Mouse (Mus musculus) MEL (cell line): ENCODE measurements around the gene Tpcn2. TPM values are rescaled to one million over a fixed set of nuclear protein-coding genes. Genes with fewer than 3 reads are reported as not detected.

Source experiments
- DNase-seq: peaks from one replicate; pipeline ENCODE4 v3.0.0; 2011; ENCODE audit warnings: low read depth, low spot score
- H3K27ac ChIP-seq: 2 replicates; pipeline ENCODE4 v1.5.1; 2012; ENCODE audit warnings: low read depth, mild to moderate bottlenecking, control low read depth, low read length, moderate library complexity; ENCODE audit not compliant: control insufficient read depth
- H3K27me3 ChIP-seq, 2 experiments: fragments of 150-350 bp in 1 of 2; sonication (generic) in 1 of 2; 2 replicates each; pipeline ENCODE4 v1.6.1; 2012; ENCODE audit warnings: low read length in 2 of 2, mild to moderate bottlenecking in 2 of 2, improper control_type of control experiment in 1 of 2, moderate library complexity in 1 of 2; ENCODE audit not compliant: insufficient read depth in 2 of 2, control insufficient read depth in 1 of 2
- H3K36me3 ChIP-seq, 2 experiments: 2 replicates each; pipeline ENCODE4 v1.6.1; 2012 to 2014; ENCODE audit warnings: low read length in 2 of 2, improper control_type of control experiment in 1 of 2, inconsistent platforms in 1 of 2, mild to moderate bottlenecking in 1 of 2; ENCODE audit not compliant: insufficient read depth in 2 of 2, control insufficient read depth in 1 of 2
- H3K4me1 ChIP-seq, 2 experiments: fragments of 150-350 bp in 1 of 2; sonication (generic) in 1 of 2; 2 replicates each; pipeline ENCODE4 v1.6.1; 2012; ENCODE audit warnings: low read length in 2 of 2, improper control_type of control experiment in 1 of 2, mild to moderate bottlenecking in 1 of 2; ENCODE audit not compliant: insufficient read depth in 2 of 2, control insufficient read depth in 1 of 2
- H3K4me3 ChIP-seq, 2 experiments: fragments of 150-350 bp in 1 of 2; sonication (generic) in 1 of 2; 2 replicates each; pipeline ENCODE4 v1.5.1; 2012; ENCODE audit warnings: low read depth in 2 of 2, low read length in 2 of 2, mild to moderate bottlenecking in 2 of 2, moderate library complexity in 2 of 2, control low read depth in 1 of 2, improper control_type of control experiment in 1 of 2; ENCODE audit not compliant: control insufficient read depth in 1 of 2, insufficient read depth in 1 of 2
- H3K79me2 ChIP-seq: 2 replicates; pipeline ENCODE4 v1.6.1; 2012; ENCODE audit warnings: mild to moderate bottlenecking, low read length, moderate library complexity; ENCODE audit not compliant: control insufficient read depth, poor library complexity, insufficient read depth
- H3K9ac ChIP-seq: 2 replicates; pipeline ENCODE4 v1.6.1; 2012; ENCODE audit warnings: low read depth, mild to moderate bottlenecking, control low read depth, low read length, moderate library complexity; ENCODE audit not compliant: control insufficient read depth, poor library complexity, severe bottlenecking
- H3K9me3 ChIP-seq: fragments of 150-350 bp; sonication (generic); replicated peaks from 2 replicates; pipeline ENCODE4 v1.6.1; 2012; ENCODE audit warnings: mild to moderate bottlenecking, low read length, improper control_type of control experiment, moderate library complexity; ENCODE audit not compliant: insufficient read depth
- CHD1 ChIP-seq: IDR thresholded peaks from 2 replicates; pipeline ENCODE4 v1.6.1; 2012; ENCODE audit warnings: low read depth, mild to moderate bottlenecking, inconsistent platforms, low read length, improper control_type of control experiment
- CHD2 ChIP-seq: IDR thresholded peaks from 2 replicates; pipeline ENCODE4 v1.6.1; 2011; ENCODE audit warnings: low read length, improper control_type of control experiment
- E2F4 ChIP-seq: IDR thresholded peaks from 2 replicates; pipeline ENCODE4 v1.6.1; 2011; ENCODE audit warnings: low read depth, low read length, improper control_type of control experiment, borderline replicate concordance
- ELF1 ChIP-seq: IDR thresholded peaks from 2 replicates; pipeline ENCODE4 v1.6.1; 2014; ENCODE audit warnings: low read depth, mild to moderate bottlenecking, inconsistent platforms, low read length, improper control_type of control experiment, moderate library complexity
- EP300 ChIP-seq, 2 experiments: IDR thresholded peaks; 2 replicates each; pipeline ENCODE4 v1.6.1; 2011; ENCODE audit warnings: improper control_type of control experiment in 2 of 2, low read length in 2 of 2, low read depth in 1 of 2, mild to moderate bottlenecking in 1 of 2
- GABPA ChIP-seq: IDR thresholded peaks from 2 replicates; pipeline ENCODE4 v1.6.1; 2012; ENCODE audit warnings: low read depth, mild to moderate bottlenecking, inconsistent platforms, low read length, improper control_type of control experiment, moderate library complexity
- GATA1 ChIP-seq: IDR thresholded peaks from 2 replicates; pipeline ENCODE4 v1.6.1; 2011; ENCODE audit warnings: low read depth, low read length, improper control_type of control experiment
- JUND ChIP-seq: IDR thresholded peaks from 2 replicates; pipeline ENCODE4 v1.6.1; 2011; ENCODE audit warnings: low read depth, mild to moderate bottlenecking, improper control_type of control experiment, low read length
- KAT2A ChIP-seq: conservative IDR thresholded peaks from 2 replicates; pipeline ENCODE4 v1.6.1; 2012; ENCODE audit warnings: low read depth, low read length, improper control_type of control experiment, inconsistent platforms
- MAX ChIP-seq: IDR thresholded peaks from 2 replicates; pipeline ENCODE4 v1.6.1; 2011; ENCODE audit warnings: low read length, improper control_type of control experiment
- MAZ ChIP-seq: IDR thresholded peaks from 2 replicates; pipeline ENCODE4 v1.6.1; 2012; ENCODE audit warnings: low read depth, mild to moderate bottlenecking, inconsistent platforms, low read length, improper control_type of control experiment
- MEF2A ChIP-seq: IDR thresholded peaks from 2 replicates; pipeline ENCODE4 v1.6.1; 2014; ENCODE audit warnings: low read depth, mild to moderate bottlenecking, inconsistent platforms, low read length, improper control_type of control experiment; ENCODE audit not compliant: poor library complexity, insufficient replicate concordance, severe bottlenecking; ENCODE audit errors: extremely low read depth
- MYB ChIP-seq: IDR thresholded peaks from 2 replicates; pipeline ENCODE4 v1.6.1; 2011; ENCODE audit warnings: mild to moderate bottlenecking, low read depth, low read length, improper control_type of control experiment
- MYC ChIP-seq: IDR thresholded peaks from 2 replicates; pipeline ENCODE4 v1.6.1; 2011; ENCODE audit warnings: low read depth, mild to moderate bottlenecking, low read length, improper control_type of control experiment, moderate library complexity
- NRF1 ChIP-seq: IDR thresholded peaks from 2 replicates; pipeline ENCODE4 v1.6.1; 2014; ENCODE audit warnings: low read depth, mild to moderate bottlenecking, inconsistent platforms, low read length, improper control_type of control experiment, moderate library complexity; ENCODE audit not compliant: poor library complexity, insufficient read depth, severe bottlenecking
- POLR2AphosphoS2 ChIP-seq: IDR thresholded peaks from 2 replicates; pipeline ENCODE4 v1.6.1; 2011; ENCODE audit warnings: low read length, improper control_type of control experiment
- POLR2AphosphoS5 ChIP-seq: IDR thresholded peaks from 2 replicates; pipeline ENCODE4 v1.6.1; 2012; ENCODE audit warnings: low read depth, borderline replicate concordance, mild to moderate bottlenecking, inconsistent platforms, low read length, moderate library complexity, mixed read lengths
- RCOR1 ChIP-seq: IDR thresholded peaks from 2 replicates; pipeline ENCODE4 v1.6.1; 2012; ENCODE audit warnings: low read depth, mild to moderate bottlenecking, inconsistent platforms, low read length, improper control_type of control experiment
- SMC3 ChIP-seq: IDR thresholded peaks from 2 replicates; pipeline ENCODE4 v1.6.1; 2011; ENCODE audit warnings: low read depth, low read length, improper control_type of control experiment
- TAL1 ChIP-seq: IDR thresholded peaks from 2 replicates; pipeline ENCODE4 v1.6.1; 2012; ENCODE audit warnings: mild to moderate bottlenecking, inconsistent platforms, low read length, moderate library complexity, mixed read lengths
- TBP ChIP-seq: IDR thresholded peaks from 2 replicates; pipeline ENCODE4 v1.8.0; 2011; ENCODE audit warnings: low read depth, low read length, improper control_type of control experiment
- TCF12 ChIP-seq: IDR thresholded peaks from 2 replicates; pipeline ENCODE4 v1.6.1; 2014; ENCODE audit warnings: low read depth, mild to moderate bottlenecking, inconsistent platforms, low read length, improper control_type of control experiment, moderate library complexity
- USF2 ChIP-seq, 2 experiments: IDR thresholded peaks; 2 replicates each; pipeline ENCODE4 v1.6.1; 2011 to 2012; ENCODE audit warnings: improper control_type of control experiment in 2 of 2, low read length in 2 of 2, borderline replicate concordance in 1 of 2, inconsistent platforms in 1 of 2, low read depth in 1 of 2, mild to moderate bottlenecking in 1 of 2; ENCODE audit not compliant: insufficient read depth in 1 of 2
- ZC3H11A ChIP-seq: IDR thresholded peaks from 2 replicates; pipeline ENCODE4 v1.6.1; 2012; ENCODE audit warnings: low read depth, mild to moderate bottlenecking, inconsistent platforms, low read length, improper control_type of control experiment
- ZKSCAN1 ChIP-seq: IDR thresholded peaks from 2 replicates; pipeline ENCODE4 v1.6.1; 2012; ENCODE audit warnings: low read depth, mild to moderate bottlenecking, inconsistent platforms, low read length, improper control_type of control experiment, moderate library complexity
- ZNF384 ChIP-seq: IDR thresholded peaks from 2 replicates; pipeline ENCODE4 v1.6.1; 2012; ENCODE audit warnings: low read depth, mild to moderate bottlenecking, inconsistent platforms, low read length, improper control_type of control experiment
- polyA plus RNA-seq, 2 experiments: library from polyadenylated mRNA; stranded (reverse) in 1 of 2; unstranded in 1 of 2; fragments of >175 nt in 1 of 2; fragments of >200 nt in 1 of 2; gene quantifications; 2 replicates each; pipeline versions ENCODE4 v1.2.1 to v1.2.4; 2012; ENCODE audit warnings: low replicate concordance in 2 of 2, low read depth in 1 of 2; ENCODE audit not compliant: insufficient read length in 2 of 2, insufficient read depth in 1 of 2, missing spikeins in 1 of 2
- total RNA-seq: library from RNA; depleted of rRNA; stranded (reverse); fragments of 300-350 nt; gene quantifications from 2 replicates; pipeline ENCODE4 v1.2.3, GENCODE M21; 2012

Gene Tpcn2
- total and polyA plus RNA-seq, 3 experiments, result 6.4 to 10.3 TPM; not detected in 1

GRCm38 (mm10) chr7:145330641-145331040 is 46.8 kb upstream of the Tpcn2 start:
- no peak for DNase-seq
- TF ChIP-seq TCF12 (no peak), TAL1 (no peak), TBP (no peak), ZKSCAN1 (no peak), NRF1 (no peak), POLR2AphosphoS5 (no peak), MYB (no peak), MAX (no peak), CHD2 (no peak), MEF2A (no peak), USF2 (IDR thresholded peaks at IDR 0.05; ENCODE audit: borderline replicate concordance in 1 of 2, insufficient read depth in 1 of 2, low read depth in 1 of 2, low read length in 2 of 2) (no peak), KAT2A (no peak), EP300 (IDR thresholded peaks at IDR 0.05; ENCODE audit: low read depth in 1 of 2, low read length in 2 of 2) (no peak), MYC (no peak), CHD1 (no peak), POLR2AphosphoS2 (no peak), ELF1 (no peak), RCOR1 (no peak)
- Histone ChIP-seq H3K9ac (no peak overlapping the region), H3K27me3 (no peaks in the 10 kb centered on the region), H3K79me2 (no peaks in the 10 kb centered on the region), H3K9me3 (no peaks in the 10 kb centered on the region), H3K36me3 (no peaks in the 10 kb centered on the region), H3K4me1 (no peaks in the 10 kb centered on the region), H3K27ac (no peak overlapping the region), H3K4me3 (no peak overlapping the region)

GRCm38 (mm10) chr7:145329982-145330381 is 46.2 kb upstream of the Tpcn2 start:
- no peaks in the 10 kb centered on the region for H3K27me3 ChIP-seq

More at GRCm38 (mm10) chr7:145329982-145330381, 46.2 kb upstream of the Tpcn2 start:
- no peaks in the 10 kb centered on the region for H3K4me1 ChIP-seq
- H3K9ac ChIP-seq, result no peak overlapping the region
- H3K27ac ChIP-seq, result no peak overlapping the region
- TF ChIP-seq MAZ (no peak), GATA1 (no peak), GABPA (no peak), POLR2AphosphoS5 (no peak), ZNF384 (no peak), E2F4 (no peak), JUND (no peak), MEF2A (no peak), CHD2 (no peak), SMC3 (no peak), MAX (no peak), ZC3H11A (no peak)
- TF ChIP-seq, all 39 proteins: peak for 0
- Histone ChIP-seq H3K9me3 (no peaks in the 10 kb centered on the region), H3K36me3 (no peaks in the 10 kb centered on the region), H3K79me2 (no peaks in the 10 kb centered on the region), H3K4me3 (no peak overlapping the region)
- no peak for DNase-seq
